Mouse (Mus musculus) kidney, adult 2 months (tissue): ENCODE results near the gene Rtn4rl1.

ENCODE experiments used
- CTCF ChIP-seq: fragments of 200-500 bp; conservative IDR thresholded peaks from 2 replicates; pipeline ENCODE4 v1.5.1; 2011; ENCODE audit warnings: low read depth, mild to moderate bottlenecking, control low read depth, low read length, moderate library complexity, mixed read lengths; ENCODE audit not compliant: insufficient read depth, insufficient read length
- POLR2A ChIP-seq: fragments of 200-500 bp; IDR thresholded peaks from one replicate; pipeline ENCODE4 v1.6.1; 2011; ENCODE audit warnings: low read depth, low read length, control low read depth

- TF ChIP-seq POLR2A (no peak), CTCF (no peak)
These were observed 53.0 kb downstream of the Rtn4rl1 start for GRCm38 (mm10) chr11:75246589-75246988.
